Mouse (Mus musculus) frontal cortex, postnatal 10 days (tissue): ENCODE results near the gene Palm2.

Source experiments
- DNase-seq, 2 experiments: peaks; one replicate each; pipeline ENCODE4 v3.0.0; 2022; ENCODE audit warnings: low spot score in 2 of 2, mixed read lengths in 1 of 2

Gene Palm2

GRCm38 (mm10) chr4:57666101-57666500 lies 232.1 kb downstream of the Palm2 start:
- DNase-seq = no peak

GRCm38 (mm10) chr4:57670813-57671469 lies 236.9 kb downstream of the Palm2 start:
- DNase-seq = no peak

- DNase-seq = no peak
Measured at GRCm38 (mm10) chr4:57672541-57672940, 238.5 kb downstream of the Palm2 start.

GRCm38 (mm10) chr4:57672996-57673906 lies 239.2 kb downstream of the Palm2 start:
- peak; percentile 42 to 79 for DNase-seq

- no peak for DNase-seq
Measured at GRCm38 (mm10) chr4:57674351-57674750, 240.3 kb downstream of the Palm2 start.

- DNase-seq = no peak
Measured at GRCm38 (mm10) chr4:57675387-57675786, 241.3 kb downstream of the Palm2 start.

- no peak for DNase-seq
Measured at GRCm38 (mm10) chr4:57677916-57678315, 243.9 kb downstream of the Palm2 start.

- DNase-seq = no peak
Measured at GRCm38 (mm10) chr4:57678991-57679457, 245.0 kb downstream of the Palm2 start.

GRCm38 (mm10) chr4:57680186-57680585 lies 246.1 kb downstream of the Palm2 start:
- DNase-seq = no peak

- DNase-seq = no peak
Measured at GRCm38 (mm10) chr4:57681511-57681910, 247.5 kb downstream of the Palm2 start.

- DNase-seq = no peak
Measured at GRCm38 (mm10) chr4:57682341-57682740, 248.3 kb downstream of the Palm2 start.

- DNase-seq = no peak
Measured at GRCm38 (mm10) chr4:57682944-57683343, 248.9 kb downstream of the Palm2 start.

- no peak for DNase-seq
Measured at GRCm38 (mm10) chr4:57684676-57685215, 250.7 kb downstream of the Palm2 start.

- DNase-seq = no peak
Measured at GRCm38 (mm10) chr4:57686736-57687135, 252.7 kb downstream of the Palm2 start.

GRCm38 (mm10) chr4:57687583-57687982 lies 253.5 kb downstream of the Palm2 start:
- no peak for DNase-seq

- no peak for DNase-seq
Measured at GRCm38 (mm10) chr4:57688131-57688530, 254.1 kb downstream of the Palm2 start.

- DNase-seq = no peak
Measured at GRCm38 (mm10) chr4:57690001-57690400, 256.0 kb downstream of the Palm2 start.

- no peak for DNase-seq
Measured at GRCm38 (mm10) chr4:57690805-57691204, 256.8 kb downstream of the Palm2 start.

- no peak for DNase-seq
Measured at GRCm38 (mm10) chr4:57694356-57695136, 260.5 kb downstream of the Palm2 start.

GRCm38 (mm10) chr4:57696955-57697354 lies 262.9 kb downstream of the Palm2 start:
- DNase-seq = no peak

GRCm38 (mm10) chr4:57697918-57698611 lies 264.0 kb downstream of the Palm2 start:
- DNase-seq = no peak
